Mouse (Mus musculus) midbrain, embryonic 13.5 days (tissue): ENCODE results near the gene AU018091. TPM values are rescaled to one million over a fixed set of nuclear protein-coding genes. Genes with fewer than 3 reads are reported as not detected.
A peak's percentile ranks its signal among the peaks of the same experiment; 100 is the strongest.
"Not testable (repeated sequence)": the region's sequence is repeated elsewhere in the genome, so short reads cannot be mapped to it uniquely, and the experiment has no call there.

ENCODE experiments used
- ATAC-seq: fragments of 200-750 bp; cut with Nextera tagmentation; 2 replicates; pipeline ENCODE4 v1.8.0; 2017; ENCODE audit warnings: mild to moderate bottlenecking, moderate TSS enrichment, moderate library complexity
- H3K27ac ChIP-seq: fragments of 300-500 bp; sonication (generic); 2 replicates; pipeline ENCODE4 v1.5.1; 2015; ENCODE audit warnings: inconsistent platforms, mild to moderate bottlenecking, moderate library complexity
- H3K27me3 ChIP-seq: fragments of 300-500 bp; sonication (generic); 2 replicates; pipeline ENCODE4 v1.6.1; 2015; ENCODE audit warnings: mild to moderate bottlenecking, inconsistent platforms
- H3K36me3 ChIP-seq: fragments of 300-500 bp; sonication (generic); 2 replicates; pipeline ENCODE4 v1.6.1; 2015; ENCODE audit warnings: mild to moderate bottlenecking, inconsistent platforms
- H3K4me1 ChIP-seq: fragments of 300-500 bp; sonication (generic); replicated peaks from 2 replicates; pipeline ENCODE4 v1.6.1; 2015; ENCODE audit warnings: inconsistent platforms
- H3K4me2 ChIP-seq: fragments of 300-500 bp; sonication (generic); replicated peaks from 2 replicates; pipeline ENCODE4 v1.6.1; 2015; ENCODE audit warnings: moderate library complexity, mild to moderate bottlenecking, inconsistent platforms
- H3K4me3 ChIP-seq: fragments of 300-500 bp; sonication (generic); replicated peaks from 2 replicates; pipeline ENCODE4 v1.5.1; 2015; ENCODE audit warnings: mild to moderate bottlenecking, inconsistent platforms
- H3K9ac ChIP-seq: fragments of 300-500 bp; sonication (generic); replicated peaks from 2 replicates; pipeline ENCODE4 v1.6.1; 2015; ENCODE audit warnings: mild to moderate bottlenecking, inconsistent platforms
- H3K9me3 ChIP-seq: fragments of 300-500 bp; sonication (generic); 2 replicates; pipeline ENCODE4 v1.6.1; 2016; ENCODE audit warnings: mild to moderate bottlenecking, inconsistent platforms
- WGBS: fragments of 180-500 bp; shearing (Covaris S2); methylation state at CpG from one replicate; pipeline ENCODE4 v1.1.7; 2015; 5-methylcytosine and 5-hydroxymethylcytosine counted together
- microRNA counts: library from miRNA; unstranded; fragments of <30 nt; microRNA quantifications from one replicate; lab custom pipeline; 2016
- microRNA-seq: library from miRNA; unstranded; fragments of <30 nt; microRNA quantifications from one replicate; pipeline ENCODE4, GENCODE M21; 2016
- polyA plus RNA-seq: library from polyadenylated mRNA; unstranded; fragments of >200 nt; fragmentation: Nextera tagmentation; extraction: Ambion mirVana; gene quantifications from 2 replicates; pipeline ENCODE4 v1.2.1, GENCODE M21; 2015

The AU018091 gene
- polyA plus RNA-seq, 1 experiment from 2014 or later, result not detected

DNA sequence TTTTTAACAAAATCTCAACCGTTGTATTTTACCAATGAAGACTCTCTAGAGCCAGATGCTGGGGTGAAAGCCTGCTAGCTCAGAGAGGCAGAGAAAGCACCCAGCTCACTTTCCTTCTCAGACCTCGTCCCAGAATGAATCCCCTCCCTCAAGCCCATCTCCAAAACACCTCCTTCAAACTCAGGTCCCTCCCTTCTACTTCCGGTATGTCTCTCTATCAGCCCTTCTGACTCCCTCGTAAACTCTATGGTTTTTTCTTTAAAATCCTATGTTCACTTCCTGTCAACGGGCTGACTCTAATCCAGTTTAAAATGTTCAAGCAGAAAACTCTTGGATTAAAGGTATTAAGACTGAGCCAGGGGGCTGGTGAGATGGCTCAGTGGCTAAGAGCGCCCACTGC is 4.6 kb downstream of the AU018091 start:
- 83% methylated on average over 6 of the region's 6 CpGs for WGBS
- Histone ChIP-seq H3K4me3 (no peak overlapping the region), H3K27me3 (no peaks in the 10 kb centered on the region), H3K9ac (no peak overlapping the region), H3K27ac (no peak overlapping the region), H3K4me2 (no peak overlapping the region), H3K9me3 (no peaks in the 10 kb centered on the region), H3K4me1 (no peaks in the 10 kb centered on the region), H3K36me3 (no peaks in the 10 kb centered on the region)
- no peak for ATAC-seq

DNA sequence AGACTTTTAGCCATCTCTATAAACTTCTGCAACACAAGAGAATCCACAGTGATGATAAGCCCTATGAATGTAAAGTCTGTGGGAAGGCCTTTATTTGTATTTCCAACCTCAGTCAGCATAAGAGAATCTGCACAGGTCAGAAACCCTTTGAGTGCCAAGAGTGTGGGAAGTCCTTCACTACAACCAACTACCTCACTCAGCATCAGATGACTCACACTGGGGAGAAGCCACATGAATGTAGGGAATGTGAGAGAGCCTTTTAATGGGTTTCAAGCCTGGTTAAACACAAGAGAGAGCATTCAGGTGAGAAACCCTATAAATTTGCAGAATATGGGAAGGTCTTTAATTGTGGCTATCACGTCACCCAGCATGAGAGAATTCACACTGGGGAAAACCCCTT is 18.6 kb downstream of the AU018091 start:
- Histone ChIP-seq H3K36me3 (no peaks in the 10 kb centered on the region), H3K4me2 (no peak overlapping the region), H3K9ac (no peak overlapping the region), H3K4me1 (no peaks in the 10 kb centered on the region), H3K4me3 (no peak overlapping the region), H3K27ac (no peak overlapping the region), H3K27me3 (no peaks in the 10 kb centered on the region), H3K9me3 (peaks cover 25% of the 10 kb centered on the region)
- WGBS, result 86% methylated on average over 1 of the region's 1 CpGs
- ATAC-seq, result no peak

DNA sequence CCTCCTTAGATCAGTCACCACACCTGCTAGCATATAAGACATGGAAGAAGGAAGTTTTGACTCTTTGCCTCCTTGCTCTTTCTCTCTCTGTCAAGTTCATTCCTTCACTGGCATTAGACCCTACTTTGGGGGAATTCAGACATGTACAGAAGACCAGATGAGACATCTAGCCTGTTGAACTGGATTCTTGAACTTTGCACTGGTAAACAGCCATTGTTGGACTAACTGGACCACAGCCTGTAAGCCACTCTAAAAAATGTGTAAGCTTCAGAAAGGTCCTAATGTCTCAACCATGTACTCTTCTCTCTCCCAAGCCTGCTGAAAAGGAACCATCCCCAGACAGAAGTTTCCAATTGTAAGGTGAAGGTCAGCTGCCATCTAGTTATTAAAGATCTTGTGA is 22.9 kb downstream of the AU018091 start:
- no peak for ATAC-seq

DNA sequence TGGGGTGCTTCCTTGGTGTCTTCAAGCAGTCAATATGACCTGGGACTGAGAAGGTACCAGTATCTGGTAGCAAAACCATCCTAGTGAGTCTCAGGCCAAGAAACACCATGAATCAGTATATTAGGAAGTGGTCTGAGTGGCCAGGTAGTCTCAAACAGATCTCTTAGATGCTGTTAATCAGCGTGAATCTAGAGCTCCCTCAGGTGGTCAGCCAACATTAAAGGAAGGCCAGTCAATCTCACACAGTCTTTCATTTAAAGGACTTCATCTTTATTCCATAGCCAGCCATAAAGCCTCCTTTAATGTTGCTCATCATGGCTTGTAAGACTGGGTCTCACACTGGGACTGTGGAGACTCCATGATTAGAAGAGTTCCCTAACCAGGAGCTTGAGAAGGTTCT is 25.7 kb downstream of the AU018091 start:
- H3K4me2 ChIP-seq, result no peak overlapping the region
- H3K9ac ChIP-seq, result no peak overlapping the region
- no peak overlapping the region for H3K27ac ChIP-seq
- H3K9me3 ChIP-seq, result peaks cover 21% of the 10 kb centered on the region
- no peaks in the 10 kb centered on the region for H3K27me3 ChIP-seq
- no peak for ATAC-seq
- 14% methylated on average over 1 of the region's 1 CpGs for WGBS
- H3K36me3 ChIP-seq, result no peaks in the 10 kb centered on the region
- H3K4me1 ChIP-seq, result no peaks in the 10 kb centered on the region
- H3K4me3 ChIP-seq, result no peak overlapping the region

More for the DNA sequence above, 22.9 kb downstream of the AU018091 start:
- Histone ChIP-seq H3K4me2 (no peak overlapping the region), H3K9me3 (peaks cover 26% of the 10 kb centered on the region), H3K27me3 (no peaks in the 10 kb centered on the region), H3K4me3 (no peak overlapping the region), H3K9ac (no peak overlapping the region), H3K36me3 (no peaks in the 10 kb centered on the region), H3K4me1 (no peaks in the 10 kb centered on the region), H3K27ac (no peak overlapping the region)

DNA sequence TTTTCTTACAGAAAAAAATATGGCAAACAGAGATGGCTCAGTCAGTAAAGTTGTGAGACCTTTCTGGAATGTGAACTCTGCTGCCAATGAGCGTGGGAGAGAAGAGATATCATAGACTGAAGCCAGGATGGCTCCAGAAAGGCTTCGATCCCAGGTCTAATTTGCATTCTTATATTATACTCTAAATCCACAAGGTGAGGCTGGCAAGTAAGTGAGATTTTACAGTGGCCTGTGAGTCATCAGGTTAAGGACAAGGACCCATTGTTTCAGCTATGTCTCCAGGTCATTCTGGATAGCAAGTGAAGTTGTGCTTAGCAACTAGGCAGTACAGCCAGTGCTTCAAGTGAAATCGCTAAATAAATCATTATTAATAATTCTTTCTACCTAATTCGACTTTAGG is 33.4 kb downstream of the AU018091 start:
- 80% methylated on average over 4 of the region's 4 CpGs for WGBS
- H3K9me3 ChIP-seq, result peaks cover 21% of the 10 kb centered on the region; the same call in 1 of the 2 replicates
- no peak for ATAC-seq
- no peak overlapping the region for H3K4me3 ChIP-seq
- H3K4me2 ChIP-seq, result no peak overlapping the region
- no peak overlapping the region for H3K9ac ChIP-seq
- H3K36me3 ChIP-seq, result no peaks in the 10 kb centered on the region
- H3K27ac ChIP-seq, result no peak overlapping the region
- H3K4me1 ChIP-seq, result no peaks in the 10 kb centered on the region
- H3K27me3 ChIP-seq, result no peaks in the 10 kb centered on the region

DNA sequence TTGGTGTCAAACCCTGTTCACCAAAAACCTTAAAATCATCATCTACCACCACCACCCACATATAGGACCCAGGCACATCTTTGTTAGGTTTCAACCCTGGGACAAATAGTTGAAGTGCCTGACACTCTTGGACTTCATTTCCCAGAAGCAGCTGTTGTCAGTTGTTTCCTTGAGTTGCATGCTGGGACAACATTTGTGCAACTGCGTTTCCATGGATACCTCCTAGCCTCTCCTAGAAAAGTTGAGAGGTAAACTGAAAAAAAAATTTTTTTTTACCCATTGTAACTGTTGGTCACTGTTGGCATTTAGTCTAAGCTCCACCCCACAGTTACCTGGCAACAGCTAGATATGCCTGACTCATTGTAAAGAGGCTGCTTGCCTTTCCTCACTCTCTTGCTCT is 34.3 kb downstream of the AU018091 start:
- WGBS, result 72% methylated on average over 1 of the region's 1 CpGs

DNA sequence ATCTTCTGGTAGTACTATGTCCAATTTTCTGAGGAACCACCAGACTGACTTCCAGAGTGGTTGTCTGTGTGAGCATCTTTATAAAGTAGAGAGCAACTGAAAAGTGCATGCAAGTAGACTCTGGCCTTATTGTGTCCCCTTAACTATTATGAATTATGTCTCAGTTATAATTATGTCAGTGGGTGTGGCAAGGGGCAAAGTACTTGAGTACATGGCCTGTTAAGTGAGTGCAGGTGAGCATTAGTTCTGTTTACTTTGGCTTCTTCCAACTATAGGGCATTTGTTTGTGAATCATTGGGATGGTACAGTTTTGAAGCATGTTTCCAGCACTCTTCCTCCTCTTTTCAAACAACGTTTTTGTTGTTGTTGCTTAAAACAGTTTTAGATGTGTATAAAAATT is 38.7 kb downstream of the AU018091 start:
- H3K9ac ChIP-seq, result no peak overlapping the region

More for the DNA sequence above, 34.3 kb downstream of the AU018091 start:
- no peak overlapping the region for H3K4me2 ChIP-seq
- no peak overlapping the region for H3K9ac ChIP-seq
- H3K4me3 ChIP-seq, result no peak overlapping the region
- ATAC-seq, result no peak
- H3K9me3 ChIP-seq, result peaks cover 26% of the 10 kb centered on the region; the same call in 1 of the 2 replicates
- H3K27me3 ChIP-seq, result no peaks in the 10 kb centered on the region
- H3K36me3 ChIP-seq, result no peaks in the 10 kb centered on the region
- no peak overlapping the region for H3K27ac ChIP-seq
- H3K4me1 ChIP-seq, result no peaks in the 10 kb centered on the region

DNA sequence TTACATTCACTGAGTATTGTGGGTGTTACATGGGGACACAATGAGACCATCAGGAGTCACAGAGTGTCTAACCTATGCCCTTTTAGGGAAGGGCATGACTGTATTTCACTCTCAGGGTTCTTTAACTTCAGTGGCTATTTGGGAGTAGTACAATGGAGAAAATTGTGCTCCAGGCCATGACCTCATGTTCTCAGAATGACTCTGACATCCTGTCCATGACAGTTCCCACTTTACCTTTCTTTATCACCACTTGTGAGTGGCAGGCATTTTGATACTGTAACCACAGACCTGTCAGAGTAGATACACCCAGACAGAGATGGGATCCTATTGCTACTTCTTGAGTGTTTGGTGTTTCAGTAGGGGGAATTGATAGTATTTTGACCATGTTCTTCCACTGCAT is 40.4 kb downstream of the AU018091 start:
- not testable (repeated sequence) for H3K4me3 ChIP-seq, H3K4me1 ChIP-seq, ATAC-seq, H3K4me2 ChIP-seq, H3K9ac ChIP-seq, H3K27ac ChIP-seq, H3K36me3 ChIP-seq, H3K27me3 ChIP-seq
- H3K9me3 ChIP-seq, result peaks cover 15% of the 10 kb centered on the region; the same call in 1 of the 2 replicates

More for the DNA sequence above, 38.7 kb downstream of the AU018091 start:
- no peaks in the 10 kb centered on the region for H3K4me1 ChIP-seq
- ATAC-seq, result no peak
- H3K27me3 ChIP-seq, result no peaks in the 10 kb centered on the region
- H3K4me3 ChIP-seq, result no peak overlapping the region
- H3K9me3 ChIP-seq, result peaks cover 26% of the 10 kb centered on the region; the same call in 1 of the 2 replicates
- whole genome bisulfite sequencing, result 73% methylated on average over 1 of the region's 1 CpGs
- no peak overlapping the region for H3K27ac ChIP-seq
- H3K4me2 ChIP-seq, result no peak overlapping the region
- no peaks in the 10 kb centered on the region for H3K36me3 ChIP-seq

DNA sequence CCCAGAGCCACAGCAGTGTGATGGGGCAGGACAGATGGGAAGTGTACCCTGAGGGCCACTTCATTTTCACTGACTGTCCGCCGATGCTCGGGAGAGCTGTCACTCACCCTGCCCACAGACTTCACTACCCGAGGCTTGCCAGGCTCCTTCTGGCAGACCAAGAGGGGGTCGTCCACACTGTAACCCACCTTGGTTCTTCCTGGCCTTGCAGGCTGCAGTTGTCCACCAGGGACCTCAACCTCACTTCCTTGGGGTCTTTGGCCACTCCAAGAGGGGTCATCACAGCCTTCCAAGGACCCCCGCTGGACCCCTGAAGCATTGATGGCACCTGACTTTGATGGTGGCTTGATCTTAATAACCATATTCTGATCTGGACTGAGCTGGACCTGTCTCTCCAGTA is 57.8 kb downstream of the AU018091 start:
- not testable (repeated sequence) for H3K36me3 ChIP-seq, ATAC-seq, H3K4me2 ChIP-seq, H3K4me1 ChIP-seq, H3K9me3 ChIP-seq, H3K9ac ChIP-seq, H3K27ac ChIP-seq, H3K27me3 ChIP-seq, H3K4me3 ChIP-seq
- no CpG with 5 or more reads among the region's 6 CpGs for WGBS

DNA sequence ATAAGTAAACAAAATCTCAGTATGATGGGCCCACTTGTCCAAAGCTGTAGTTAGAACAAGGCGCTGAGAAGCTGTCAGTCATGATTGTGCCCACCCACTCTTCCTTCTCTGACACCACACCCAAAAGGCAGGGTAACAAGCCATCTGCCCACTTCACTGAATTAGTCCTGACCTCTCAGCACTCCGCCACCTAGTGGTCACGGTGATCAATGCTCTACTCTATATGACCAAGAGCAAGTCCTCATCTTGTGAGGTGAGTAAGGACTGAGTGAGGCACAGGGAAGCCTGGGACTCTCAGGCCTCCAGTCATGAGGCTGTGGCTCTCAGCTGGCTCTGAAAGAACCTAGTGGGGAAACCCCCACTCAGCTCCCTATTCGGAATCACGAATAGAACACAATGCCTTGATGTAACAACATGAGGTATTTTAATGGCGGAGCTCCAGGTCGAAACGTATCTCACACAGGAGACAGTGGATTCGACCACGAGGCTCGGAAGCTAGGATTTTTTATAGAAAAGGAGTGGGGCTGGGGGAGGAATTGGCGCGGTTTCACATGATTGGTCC is 62.4 kb downstream of the AU018091 start:
- not testable (repeated sequence) for H3K27me3 ChIP-seq, H3K4me1 ChIP-seq, H3K27ac ChIP-seq, H3K4me2 ChIP-seq, H3K4me3 ChIP-seq, H3K36me3 ChIP-seq, H3K9me3 ChIP-seq, ATAC-seq, H3K9ac ChIP-seq
- 72% methylated on average over 13 of the region's 13 CpGs for WGBS

MicroRNAs encoded within 50 kb of the gene (microRNA counts, 519-probe panel; counts per million panel counts)
- microRNA mmu-miR-290-3p (lab: Ali Mortazavi, UCI), result 2,002 counts per million, percentile 60 among the panel's probes with 10 or more counts
- microRNA mmu-miR-290-5p (lab: Ali Mortazavi, UCI), result 110 counts per million, percentile 56 among the panel's probes with 10 or more counts
- 110 counts per million, percentile 56 among the panel's probes with 10 or more counts for microRNA mmu-miR-291a-3p (lab: Ali Mortazavi, UCI)
- 110 counts per million, percentile 56 among the panel's probes with 10 or more counts for microRNA mmu-miR-291a-5p (lab: Ali Mortazavi, UCI)
- microRNA mmu-miR-292-5p (lab: Ali Mortazavi, UCI), result 110 counts per million, percentile 56 among the panel's probes with 10 or more counts

Small RNAs within 50 kb of the gene (microRNA-seq; reads per million reads assigned to microRNA genes)
- not detected for gene Mir290a
- gene Mir290b, result not detected
- 2.1 reads per million, percentile 2 among the genes with 10 or more reads in this experiment for gene Mir291a
- not detected for gene Mir292
- gene Mir292b, result not detected

Other genes with a start within 250 kb of the AU018091 start
- gene Nlrp12, start 80.5 kb upstream of the AU018091 start, polyA plus RNA-seq, result not detected in 2 replicates
- gene Myadm, start 119.9 kb upstream of the AU018091 start, polyA plus RNA-seq, result 21.8 and 23.8 TPM in 2 replicates
- 0.66 and 1.7 TPM in 2 replicates for gene Prkcg, start 120.0 kb upstream of the AU018091 start, polyA plus RNA-seq
- gene Cacng7, start 163.8 kb upstream of the AU018091 start, polyA plus RNA-seq, result 4.3 and 5.2 TPM in 2 replicates
- 12.9 and 13.9 TPM in 2 replicates for gene Cacng8, start 221.5 kb upstream of the AU018091 start, polyA plus RNA-seq